ENCODE assay signal across 19 mouse cellular contexts in the genomic region with DNA sequence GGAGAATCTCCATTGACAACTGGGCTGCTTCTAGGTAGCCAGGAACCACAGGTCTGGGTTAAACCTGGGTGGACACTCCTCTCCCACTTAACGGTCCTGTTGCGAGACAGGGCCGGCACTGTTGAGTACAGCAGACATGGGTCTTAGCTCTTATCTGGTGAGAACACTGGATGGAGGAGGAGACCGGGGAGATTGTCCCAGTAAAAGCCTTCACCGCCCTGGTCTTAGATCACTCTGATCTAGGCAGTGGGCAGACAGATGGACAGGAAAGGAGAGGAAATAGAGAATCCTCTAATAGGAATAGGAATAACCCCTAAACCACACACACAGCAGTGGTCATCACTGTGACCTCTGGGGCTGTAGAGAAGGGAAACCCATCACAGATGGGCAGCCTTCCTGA. TPM values are rescaled to one million over a fixed set of nuclear protein-coding genes. Genes with fewer than 3 reads are reported as not detected.
DNase-seq lines count a peak whose midpoint lies in the region; ATAC-seq lines count a peak whose summit lies in the region.
"Had no signal": no experiment of that assay in that cellular context is flagged by ENCODE, and none has a peak within 500 bp of the region (broad histone marks: within the 10 kb centered on the region; RNA-seq: fewer than 3 reads in every experiment).

No protein-coding gene starts in this region.

- no peaks in the 10 kb centered on the region for H3K27me3 ChIP-seq in heart, embryonic 13.5 days (replicated peaks)
- no peaks in the 10 kb centered on the region for H3K27me3 ChIP-seq in neural tube, embryonic 15.5 days (replicated peaks)
- no peaks in the 10 kb centered on the region for H3K27me3 ChIP-seq in limb, embryonic 10.5 days (ENCODE audit: low read depth, poor library complexity, severe bottlenecking)
- H3K27me3 ChIP-seq: forebrain, embryonic 12.5 days; midbrain, embryonic 13.5 days had no signal

- peak overlapping the region; percentile 70 for H3K27ac ChIP-seq in heart, embryonic 13.5 days (replicated peaks)
- H3K27ac ChIP-seq in neural tube, embryonic 15.5 days (replicated peaks), result no peak overlapping the region
- H3K27ac ChIP-seq in limb, embryonic 10.5 days, result peak overlapping the region; percentile 82
- H3K27ac ChIP-seq: forebrain, embryonic 12.5 days; left cerebral cortex, adult 2 months; midbrain, embryonic 13.5 days had no signal

- no peaks in the 10 kb centered on the region for H3K9me3 ChIP-seq in heart, embryonic 13.5 days
- H3K9me3 ChIP-seq in neural tube, embryonic 15.5 days (replicated peaks), result no peaks in the 10 kb centered on the region
- H3K9me3 ChIP-seq in limb, embryonic 10.5 days (replicated peaks), result no peaks in the 10 kb centered on the region
- H3K9me3 ChIP-seq: forebrain, embryonic 12.5 days; midbrain, embryonic 13.5 days had no signal

- H3K36me3 ChIP-seq in heart, embryonic 13.5 days, result peaks cover 20% of the 10 kb centered on the region
- peaks cover 8% of the 10 kb centered on the region for H3K36me3 ChIP-seq in neural tube, embryonic 15.5 days
- H3K36me3 ChIP-seq in limb, embryonic 10.5 days, result peaks cover 44% of the 10 kb centered on the region

- no peak for ATAC-seq in heart, embryonic 13.5 days (ENCODE audit: extremely low read depth, insufficient number of reproducible peaks, low FRiP score, low TSS enrichment)
- ATAC-seq in neural tube, embryonic 15.5 days (ENCODE audit: low FRiP score), result no peak
- ATAC-seq: inflammation-experienced regulatory T-cells, adult 6 months; midbrain, embryonic 13.5 days had no signal

- H3K9ac ChIP-seq in heart, embryonic 13.5 days, result no peak overlapping the region; the same call in 1 of the 2 replicates
- no peak overlapping the region for H3K9ac ChIP-seq in neural tube, embryonic 15.5 days (replicated peaks)
- H3K9ac ChIP-seq: forebrain, embryonic 12.5 days; lung, embryonic 14.5 days; midbrain, embryonic 13.5 days had no signal

- no peak for DNase-seq in heart, adult 9 months (ENCODE audit: low spot score in 2 of 2)
- DNase-seq in neural tube, embryonic 10.5 days (ENCODE audit: extremely low spot score, low spot score), result peak; percentile 27
- no peak for DNase-seq in limb, embryonic 10.5 days (ENCODE audit: low spot score)
- no peak for DNase-seq in kidney, postnatal 14 days
- no peak for DNase-seq in urinary bladder, adult 18-20 months (ENCODE audit: low spot score in 2 of 2)
- DNase-seq: adrenal gland, postnatal 10 days; cerebellum, adult 11 months; cerebellum, postnatal 25 days; kidney, adult 9 months; liver; thymus, adult 2 months had no signal

- no peak overlapping the region for H3K4me2 ChIP-seq in heart, embryonic 13.5 days
- no peak overlapping the region for H3K4me2 ChIP-seq in neural tube, embryonic 15.5 days
- H3K4me2 ChIP-seq: forebrain, embryonic 12.5 days; lung, embryonic 14.5 days; midbrain, embryonic 13.5 days had no signal

- no peak overlapping the region for H3K4me3 ChIP-seq in heart, embryonic 13.5 days
- H3K4me3 ChIP-seq in neural tube, embryonic 15.5 days (replicated peaks), result no peak overlapping the region
- H3K4me3 ChIP-seq in limb, embryonic 10.5 days, result no peak overlapping the region
- H3K4me3 ChIP-seq: forebrain, embryonic 12.5 days; left cerebral cortex, adult 2 months; midbrain, embryonic 13.5 days had no signal

- WGBS in heart, embryonic 13.5 days, result 38% methylated on average over 5 of the region's 5 CpGs
- WGBS in neural tube, embryonic 15.5 days, result 92% methylated on average over 5 of the region's 5 CpGs
- WGBS in limb, embryonic 10.5 days, result 79% methylated on average over 5 of the region's 5 CpGs

- H3K4me1 ChIP-seq in heart, embryonic 13.5 days, result peaks cover 46% of the 10 kb centered on the region
- H3K4me1 ChIP-seq in neural tube, embryonic 15.5 days, result peaks cover 64% of the 10 kb centered on the region
- H3K4me1 ChIP-seq in limb, embryonic 10.5 days, result peaks cover 71% of the 10 kb centered on the region

RNA-seq across cellular contexts. Expression of gene Cep295nl, which starts 18.3 kb away (rescaled TPM):
- 0.15 and 0.27 TPM in 2 replicates for polyA plus RNA-seq in heart, embryonic 13.5 days (2015; fragmentation: Nextera tagmentation; extraction: Ambion mirVana)
- polyA plus RNA-seq in neural tube, embryonic 15.5 days (2015; fragmentation: Nextera tagmentation; extraction: Ambion mirVana), result 0.18 and 0.37 TPM in 2 replicates
- polyA plus RNA-seq in limb, embryonic 10.5 days (2016; fragmentation: Nextera tagmentation; extraction: Ambion mirVana), result 0.61 and 1.1 TPM in 2 replicates
- polyA plus RNA-seq: small intestine, adult 2 months had no signal

RNA-seq across cellular contexts. Expression of gene Timp2, which starts 31.6 kb away (rescaled TPM):
- 61.0 and 63.6 TPM in 2 replicates for polyA plus RNA-seq in heart, embryonic 13.5 days (2015; fragmentation: Nextera tagmentation; extraction: Ambion mirVana)
- polyA plus RNA-seq in neural tube, embryonic 15.5 days (2015; fragmentation: Nextera tagmentation; extraction: Ambion mirVana), result 84.6 and 86.6 TPM in 2 replicates
- 35.4 and 49.6 TPM in 2 replicates for polyA plus RNA-seq in limb, embryonic 10.5 days (2016; fragmentation: Nextera tagmentation; extraction: Ambion mirVana)

RNA-seq across cellular contexts. Expression of gene Usp36, which starts 33.9 kb away (rescaled TPM):
- 12.8 and 13.4 TPM in 2 replicates for polyA plus RNA-seq in heart, embryonic 13.5 days (2015; fragmentation: Nextera tagmentation; extraction: Ambion mirVana)
- polyA plus RNA-seq in neural tube, embryonic 15.5 days (2015; fragmentation: Nextera tagmentation; extraction: Ambion mirVana), result 17.5 and 19.5 TPM in 2 replicates
- 25.6 and 27.4 TPM in 2 replicates for polyA plus RNA-seq in limb, embryonic 10.5 days (2016; fragmentation: Nextera tagmentation; extraction: Ambion mirVana)
